Mouse (Mus musculus) stomach, embryonic 15.5 days (tissue): ENCODE results near the gene Bach2. TPM values are rescaled to one million over a fixed set of nuclear protein-coding genes. Genes with fewer than 3 reads are reported as not detected.

Experiments
- ATAC-seq: fragments of 200-750 bp; cut with Nextera tagmentation; 2 replicates; pipeline ENCODE4 v1.8.0; 2017; ENCODE audit warnings: low read depth, moderate number of reproducible peaks, moderate TSS enrichment; ENCODE audit not compliant: insufficient read depth, low FRiP score
- H3K27ac ChIP-seq: fragments of 300-500 bp; sonication (generic); 2 replicates; pipeline ENCODE4 v1.5.1; 2015; ENCODE audit warnings: mild to moderate bottlenecking, inconsistent platforms
- H3K27me3 ChIP-seq: fragments of 300-500 bp; sonication (generic); replicated peaks from 2 replicates; pipeline ENCODE4 v1.6.1; 2015; ENCODE audit warnings: inconsistent platforms
- H3K36me3 ChIP-seq: fragments of 300-500 bp; sonication (generic); 2 replicates; pipeline ENCODE4 v1.6.1; 2015; ENCODE audit warnings: inconsistent platforms
- H3K4me1 ChIP-seq: fragments of 300-500 bp; sonication (generic); 2 replicates; pipeline ENCODE4 v1.6.1; 2015; ENCODE audit warnings: inconsistent platforms
- H3K4me2 ChIP-seq: fragments of 300-500 bp; sonication (generic); 2 replicates; pipeline ENCODE4 v1.6.1; 2015; ENCODE audit warnings: mild to moderate bottlenecking, inconsistent platforms
- H3K4me3 ChIP-seq: fragments of 300-500 bp; sonication (generic); replicated peaks from 2 replicates; pipeline ENCODE4 v1.5.1; 2015; ENCODE audit warnings: inconsistent platforms
- H3K9ac ChIP-seq: fragments of 300-500 bp; sonication (generic); 2 replicates; pipeline ENCODE4 v1.6.1; 2015; ENCODE audit warnings: inconsistent platforms
- H3K9me3 ChIP-seq: fragments of 300-500 bp; sonication (generic); 2 replicates; pipeline ENCODE4 v1.6.1; 2016; ENCODE audit warnings: inconsistent platforms
- WGBS: fragments of 180-500 bp; shearing (Covaris S2); methylation state at CpG from one replicate; pipeline ENCODE4 v1.1.7; 2015; 5-methylcytosine and 5-hydroxymethylcytosine counted together
- polyA plus RNA-seq: library from polyadenylated mRNA; unstranded; fragments of >200 nt; fragmentation: Nextera tagmentation; extraction: Ambion mirVana; gene quantifications from 2 replicates; pipeline ENCODE4 v1.2.1, GENCODE M21; 2015

Bach2 gene
- polyA plus RNA-seq, 1 experiment from 2014 or later = 5.2 TPM

DNA sequence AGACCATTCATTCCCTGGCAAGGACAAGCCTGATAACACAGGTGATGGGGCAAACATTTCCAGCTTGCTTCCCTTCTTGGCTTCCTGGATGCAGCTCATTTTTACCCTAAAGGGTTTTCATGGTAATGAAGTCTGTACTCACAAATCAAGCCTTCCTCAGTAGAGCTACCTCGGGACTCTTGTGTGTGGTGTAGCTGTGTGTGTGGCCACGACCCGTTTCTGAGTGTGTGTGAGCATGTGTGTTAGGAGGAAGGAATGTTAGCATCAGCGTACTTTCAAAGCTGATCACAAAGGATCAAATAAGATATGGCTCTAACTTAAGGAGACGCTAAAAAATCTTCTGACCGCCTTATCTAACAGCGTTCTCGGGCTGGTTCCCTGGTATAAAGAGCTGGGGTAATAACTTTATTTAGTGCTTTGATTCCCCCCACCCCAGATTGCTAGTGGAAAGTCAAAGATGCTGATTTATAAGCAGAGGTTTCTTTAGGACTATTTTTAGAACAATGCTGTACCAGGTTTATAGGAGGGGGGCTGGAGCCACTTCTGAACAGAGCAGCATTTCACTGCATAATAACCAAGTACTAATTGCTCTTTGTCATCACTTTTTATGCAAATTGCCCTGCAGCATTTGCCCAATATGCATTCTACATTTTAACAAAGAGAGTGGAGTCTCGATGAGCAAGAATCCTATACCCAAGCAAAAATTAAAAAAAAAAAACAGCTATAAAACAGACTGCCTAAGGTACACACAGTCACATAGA is 28.0 kb upstream of the Bach2 start:
- H3K9ac ChIP-seq = no peak overlapping the region
- H3K36me3 ChIP-seq = no peaks in the 10 kb centered on the region
- 52% methylated on average over 9 of the region's 9 CpGs for WGBS
- no peak overlapping the region for H3K4me3 ChIP-seq
- H3K4me1 ChIP-seq = peaks cover 6% of the 10 kb centered on the region; the same call in 1 of the 2 replicates
- no peak overlapping the region for H3K4me2 ChIP-seq
- no peak for ATAC-seq
- H3K27ac ChIP-seq = no peak overlapping the region
- H3K27me3 ChIP-seq = no peaks in the 10 kb centered on the region
- H3K9me3 ChIP-seq = no peaks in the 10 kb centered on the region

DNA sequence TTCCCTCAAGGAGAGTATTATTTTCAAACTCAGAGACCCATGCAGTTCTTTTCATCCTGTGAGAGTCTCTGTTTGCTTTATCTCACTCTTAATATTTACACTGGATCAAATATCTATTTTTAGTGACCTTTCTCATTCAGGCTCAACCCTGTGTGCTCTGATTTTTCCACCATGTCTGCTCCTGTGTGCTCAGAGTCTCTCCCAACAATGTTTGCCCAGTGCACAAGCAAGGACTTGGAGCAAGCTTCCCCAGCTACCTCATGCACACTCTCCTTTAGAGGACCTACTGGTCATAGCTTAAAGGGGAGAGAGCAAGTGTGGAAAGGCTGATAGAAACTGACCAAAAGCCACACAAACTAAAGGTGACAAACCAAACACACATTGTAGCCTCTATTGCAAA is 26.0 kb upstream of the Bach2 start:
- Histone ChIP-seq H3K4me2 (no peak overlapping the region), H3K9me3 (no peaks in the 10 kb centered on the region), H3K27ac (no peak overlapping the region), H3K27me3 (no peaks in the 10 kb centered on the region), H3K4me1 (peaks cover 6% of the 10 kb centered on the region; the same call in 1 of the 2 replicates), H3K36me3 (no peaks in the 10 kb centered on the region), H3K9ac (no peak overlapping the region), H3K4me3 (no peak overlapping the region)
- ATAC-seq = peak; percentile 82

DNA sequence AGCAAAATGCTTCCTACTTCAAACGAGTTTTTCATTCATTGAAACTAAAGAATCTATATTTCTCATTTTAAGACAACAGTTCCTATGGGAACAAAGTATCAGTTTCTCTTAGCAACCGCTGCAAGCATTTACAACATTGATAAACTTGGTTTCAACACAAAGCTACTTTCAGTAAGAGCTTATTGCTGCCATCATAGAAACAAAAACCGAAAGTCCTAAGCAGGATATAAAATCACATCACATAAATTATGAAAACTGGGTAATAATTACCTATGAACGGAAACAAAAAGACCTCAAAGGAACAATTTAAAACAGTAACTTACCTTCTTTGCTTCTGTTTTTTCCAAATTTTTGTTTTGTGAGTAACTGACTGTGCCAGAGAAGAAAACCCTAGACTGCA is 22.1 kb upstream of the Bach2 start:
- no peak overlapping the region for H3K4me3 ChIP-seq
- peaks cover 6% of the 10 kb centered on the region; the same call in 1 of the 2 replicates for H3K4me1 ChIP-seq
- no peaks in the 10 kb centered on the region for H3K27me3 ChIP-seq
- no peak overlapping the region for H3K9ac ChIP-seq
- WGBS = 78% methylated on average over 4 of the region's 4 CpGs
- no peaks in the 10 kb centered on the region for H3K9me3 ChIP-seq
- ATAC-seq = no peak
- H3K36me3 ChIP-seq = no peaks in the 10 kb centered on the region
- no peak overlapping the region for H3K27ac ChIP-seq
- no peak overlapping the region for H3K4me2 ChIP-seq

DNA sequence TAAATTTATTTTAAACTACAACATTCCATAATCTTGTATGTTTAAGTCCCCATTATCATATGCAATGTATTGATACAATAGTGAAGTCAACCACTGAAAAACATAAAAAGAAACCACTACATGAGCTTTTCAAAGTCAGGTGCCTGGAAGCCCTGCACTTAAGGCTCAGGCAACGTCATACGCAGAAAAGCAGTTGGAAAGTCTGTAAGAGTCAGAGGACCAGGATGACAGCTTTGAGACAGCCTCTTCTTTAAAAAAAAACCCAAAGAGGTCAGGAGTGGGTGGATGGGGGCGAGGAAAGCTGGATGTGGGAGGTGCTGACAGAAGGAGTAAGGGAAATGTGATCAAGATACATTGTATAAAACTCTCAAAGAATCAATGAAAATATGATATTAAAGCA is 21.6 kb upstream of the Bach2 start:
- H3K27me3 ChIP-seq = no peaks in the 10 kb centered on the region
- ATAC-seq = no peak
- H3K9me3 ChIP-seq = no peaks in the 10 kb centered on the region
- H3K9ac ChIP-seq = no peak overlapping the region
- no peak overlapping the region for H3K27ac ChIP-seq
- no peak overlapping the region for H3K4me2 ChIP-seq
- H3K4me3 ChIP-seq = no peak overlapping the region
- no peaks in the 10 kb centered on the region for H3K36me3 ChIP-seq
- WGBS = 75% methylated on average over 3 of the region's 3 CpGs
- H3K4me1 ChIP-seq = peaks cover under 1% of the 10 kb centered on the region; the same call in 1 of the 2 replicates

DNA sequence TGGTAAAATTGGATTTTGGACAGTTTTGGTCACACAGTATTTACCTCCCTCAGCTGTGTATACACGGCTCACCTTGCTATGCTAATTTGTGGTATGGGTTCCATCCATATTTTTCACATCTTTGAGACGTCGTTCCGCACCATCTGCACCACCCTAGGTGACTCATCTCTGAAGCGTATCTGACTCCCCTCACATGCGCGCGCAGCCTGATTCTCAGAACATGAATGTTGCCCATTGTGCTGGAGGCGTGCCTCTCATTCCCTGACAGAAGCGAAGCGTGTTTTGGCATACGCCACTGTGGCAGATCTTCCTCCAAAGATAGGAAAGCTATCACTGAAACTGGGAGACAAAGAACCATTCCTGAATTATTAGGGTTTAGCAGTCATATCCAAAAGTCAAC is 21.0 kb upstream of the Bach2 start:
- 90% methylated on average over 12 of the region's 12 CpGs for WGBS
- no peaks in the 10 kb centered on the region for H3K27me3 ChIP-seq
- H3K9me3 ChIP-seq = no peaks in the 10 kb centered on the region
- no peak overlapping the region for H3K27ac ChIP-seq
- no peak for ATAC-seq
- no peak overlapping the region for H3K9ac ChIP-seq
- H3K36me3 ChIP-seq = no peaks in the 10 kb centered on the region
- no peak overlapping the region for H3K4me3 ChIP-seq
- H3K4me2 ChIP-seq = no peak overlapping the region
- no peaks in the 10 kb centered on the region for H3K4me1 ChIP-seq

DNA sequence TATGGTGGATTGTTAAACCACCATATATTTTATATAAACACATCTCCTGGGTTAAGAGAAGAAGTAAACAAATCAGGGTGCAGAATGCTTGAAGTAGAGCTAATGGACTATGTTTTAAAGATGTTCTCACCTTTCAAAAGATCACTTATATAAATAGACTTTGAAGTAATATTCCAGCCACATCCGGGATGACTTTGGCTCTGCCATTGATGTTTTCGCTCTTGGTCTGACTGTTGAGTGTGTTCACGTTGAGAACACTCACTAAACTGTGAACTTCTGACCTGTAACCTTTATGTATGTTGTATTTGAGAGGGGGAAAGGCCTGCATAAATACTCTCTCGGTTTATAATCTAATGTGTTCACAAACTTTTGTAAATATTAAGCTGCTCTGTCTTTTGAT is 20.2 kb upstream of the Bach2 start:
- 32% methylated on average over 4 of the region's 4 CpGs for WGBS
- H3K27ac ChIP-seq = no peak overlapping the region
- H3K4me3 ChIP-seq = no peak overlapping the region
- no peak for ATAC-seq
- H3K4me2 ChIP-seq = no peak overlapping the region
- H3K27me3 ChIP-seq = no peaks in the 10 kb centered on the region
- no peaks in the 10 kb centered on the region for H3K4me1 ChIP-seq
- H3K36me3 ChIP-seq = no peaks in the 10 kb centered on the region
- no peak overlapping the region for H3K9ac ChIP-seq
- no peaks in the 10 kb centered on the region for H3K9me3 ChIP-seq

DNA sequence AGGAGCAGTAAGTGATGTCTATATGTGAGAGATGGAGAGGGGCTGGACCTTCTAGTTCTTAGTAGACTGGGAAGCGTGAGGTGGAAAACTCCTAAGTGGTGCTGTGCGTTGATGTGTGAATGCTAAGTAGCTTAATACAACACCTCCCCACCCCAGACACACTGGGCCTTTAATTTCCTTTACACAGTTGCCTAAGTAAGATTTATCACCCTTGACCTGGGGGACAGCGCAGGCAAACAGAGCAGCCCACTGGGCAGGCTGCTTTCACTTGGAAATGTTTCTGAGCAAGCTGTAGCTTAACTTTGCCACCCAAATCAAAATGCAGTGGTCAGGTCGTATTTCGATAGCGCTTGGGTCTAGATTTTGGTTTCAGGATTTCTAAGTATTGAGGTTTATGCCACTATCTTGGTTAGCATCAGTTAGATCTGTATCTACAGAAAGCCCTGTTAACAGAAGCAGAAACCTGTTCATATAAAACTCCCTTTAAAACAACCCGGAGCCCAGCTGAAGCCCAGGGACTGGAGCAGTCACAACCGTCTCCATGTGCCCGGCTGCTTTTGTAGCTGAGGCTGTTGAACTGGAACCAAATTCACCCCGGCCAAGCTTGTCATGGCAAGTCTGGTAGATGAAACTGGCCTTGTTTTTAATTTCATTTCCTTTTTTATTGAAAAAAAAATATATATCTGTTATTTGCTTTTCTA is 19.0 kb upstream of the Bach2 start:
- no peaks in the 10 kb centered on the region for H3K27me3 ChIP-seq
- ATAC-seq = no peak
- H3K4me1 ChIP-seq = no peaks in the 10 kb centered on the region
- H3K4me3 ChIP-seq = no peak overlapping the region
- WGBS = 58% methylated on average over 10 of the region's 10 CpGs
- H3K27ac ChIP-seq = peak overlapping the region; percentile 11; the same call in 1 of the 2 replicates
- no peak overlapping the region for H3K9ac ChIP-seq
- H3K36me3 ChIP-seq = no peaks in the 10 kb centered on the region
- H3K4me2 ChIP-seq = no peak overlapping the region
- no peaks in the 10 kb centered on the region for H3K9me3 ChIP-seq

DNA sequence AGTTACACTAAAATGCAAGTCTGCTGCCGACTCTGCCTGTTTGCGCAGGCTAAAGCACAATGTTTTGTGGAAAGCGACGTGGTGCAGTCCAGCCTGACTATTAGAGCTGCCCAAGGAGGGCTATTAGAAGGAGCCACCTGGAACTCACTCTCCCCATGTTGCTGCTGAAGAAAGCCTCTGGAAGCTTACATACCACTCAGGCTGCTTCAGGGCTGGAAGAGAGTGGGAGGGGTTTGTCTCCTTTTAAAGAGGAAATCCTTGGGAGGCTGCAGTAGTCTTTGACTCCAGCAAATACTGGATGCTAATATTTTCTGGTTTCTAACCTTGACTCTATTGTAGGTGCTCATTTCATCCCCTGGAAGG is 18.5 kb upstream of the Bach2 start:
- peak overlapping the region; percentile 11; the same call in 1 of the 2 replicates for H3K27ac ChIP-seq

DNA sequence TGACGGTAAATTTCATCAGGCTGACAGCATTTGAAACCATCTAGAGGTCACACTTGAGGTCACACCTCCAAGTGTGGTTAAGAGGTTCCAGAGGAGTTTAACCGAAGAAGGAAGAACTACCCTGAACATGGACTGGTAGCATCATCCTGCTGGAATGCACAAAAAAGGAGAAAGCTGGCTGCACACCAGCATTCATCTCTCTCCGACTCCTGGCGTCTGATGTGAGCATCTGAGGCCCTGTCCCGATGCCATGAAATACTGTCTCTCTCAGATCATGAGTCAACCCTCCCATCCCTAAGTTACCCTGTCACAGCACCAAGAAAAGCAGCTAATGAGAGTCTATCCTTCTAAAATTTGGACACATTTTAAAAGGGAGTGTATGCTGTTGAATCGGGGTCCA is 17.6 kb upstream of the Bach2 start:
- Histone ChIP-seq H3K9ac (no peak overlapping the region), H3K4me3 (no peak overlapping the region), H3K9me3 (no peaks in the 10 kb centered on the region), H3K36me3 (no peaks in the 10 kb centered on the region), H3K27ac (no peak overlapping the region), H3K27me3 (no peaks in the 10 kb centered on the region), H3K4me1 (no peaks in the 10 kb centered on the region), H3K4me2 (no peak overlapping the region)
- no peak for ATAC-seq
- WGBS = 59% methylated on average over 6 of the region's 6 CpGs

More for the DNA sequence above, 18.5 kb upstream of the Bach2 start:
- no peak overlapping the region for H3K4me3 ChIP-seq
- no peak for ATAC-seq
- H3K4me1 ChIP-seq = no peaks in the 10 kb centered on the region
- H3K27me3 ChIP-seq = no peaks in the 10 kb centered on the region
- H3K36me3 ChIP-seq = no peaks in the 10 kb centered on the region
- H3K9ac ChIP-seq = no peak overlapping the region
- 44% methylated on average over 4 of the region's 4 CpGs for WGBS
- H3K9me3 ChIP-seq = no peaks in the 10 kb centered on the region
- no peak overlapping the region for H3K4me2 ChIP-seq

DNA sequence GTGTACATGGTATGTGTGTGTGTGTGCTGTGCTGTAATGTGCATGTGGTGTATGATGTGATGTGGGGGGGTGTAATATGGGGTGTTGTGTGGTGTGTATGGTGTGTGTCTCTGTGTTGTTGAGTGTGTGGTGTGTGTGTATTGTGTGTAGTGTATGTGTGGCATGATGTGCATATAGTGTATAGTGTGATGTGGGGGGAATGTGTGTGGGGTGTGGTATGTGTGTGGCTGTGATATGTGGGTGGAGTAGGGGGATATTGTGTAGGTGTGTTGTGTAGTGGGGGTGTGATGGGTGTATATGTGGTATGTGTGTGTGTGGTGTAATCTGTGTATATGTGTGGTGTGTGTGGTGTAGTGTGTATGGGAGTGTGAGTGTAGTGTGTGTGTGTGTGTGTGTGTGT is 15.0 kb upstream of the Bach2 start:
- Histone ChIP-seq H3K4me3 (no peak overlapping the region), H3K4me1 (no peaks in the 10 kb centered on the region), H3K9ac (no peak overlapping the region), H3K4me2 (no peak overlapping the region), H3K27ac (no peak overlapping the region), H3K27me3 (no peaks in the 10 kb centered on the region), H3K36me3 (no peaks in the 10 kb centered on the region), H3K9me3 (no peaks in the 10 kb centered on the region)
- ATAC-seq = no peak

DNA sequence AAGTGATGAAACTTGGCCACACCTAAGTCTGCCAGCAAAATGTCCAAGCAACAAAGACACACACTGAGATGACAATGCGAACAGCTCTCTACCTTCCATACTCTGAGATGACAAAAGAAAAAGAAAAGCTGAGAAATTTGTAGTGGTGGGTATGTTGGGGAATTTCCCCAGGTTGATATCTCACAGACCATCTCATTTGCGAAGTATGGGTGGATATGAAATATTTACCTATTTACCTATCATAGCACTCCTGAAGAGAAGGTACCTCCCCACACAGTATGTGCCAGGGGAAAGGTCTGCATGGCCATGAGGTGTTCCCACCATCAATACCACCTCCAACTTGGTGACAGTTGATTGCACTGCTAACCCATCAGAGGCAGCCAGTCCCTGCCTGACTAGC is 13.4 kb upstream of the Bach2 start:
- no peak overlapping the region for H3K9ac ChIP-seq
- H3K4me2 ChIP-seq = no peak overlapping the region
- ATAC-seq = no peak
- H3K9me3 ChIP-seq = no peaks in the 10 kb centered on the region
- H3K4me1 ChIP-seq = no peaks in the 10 kb centered on the region
- no peaks in the 10 kb centered on the region for H3K36me3 ChIP-seq
- H3K27me3 ChIP-seq = no peaks in the 10 kb centered on the region
- H3K27ac ChIP-seq = no peak overlapping the region
- 92% methylated on average over 2 of the region's 2 CpGs for WGBS
- no peak overlapping the region for H3K4me3 ChIP-seq

DNA sequence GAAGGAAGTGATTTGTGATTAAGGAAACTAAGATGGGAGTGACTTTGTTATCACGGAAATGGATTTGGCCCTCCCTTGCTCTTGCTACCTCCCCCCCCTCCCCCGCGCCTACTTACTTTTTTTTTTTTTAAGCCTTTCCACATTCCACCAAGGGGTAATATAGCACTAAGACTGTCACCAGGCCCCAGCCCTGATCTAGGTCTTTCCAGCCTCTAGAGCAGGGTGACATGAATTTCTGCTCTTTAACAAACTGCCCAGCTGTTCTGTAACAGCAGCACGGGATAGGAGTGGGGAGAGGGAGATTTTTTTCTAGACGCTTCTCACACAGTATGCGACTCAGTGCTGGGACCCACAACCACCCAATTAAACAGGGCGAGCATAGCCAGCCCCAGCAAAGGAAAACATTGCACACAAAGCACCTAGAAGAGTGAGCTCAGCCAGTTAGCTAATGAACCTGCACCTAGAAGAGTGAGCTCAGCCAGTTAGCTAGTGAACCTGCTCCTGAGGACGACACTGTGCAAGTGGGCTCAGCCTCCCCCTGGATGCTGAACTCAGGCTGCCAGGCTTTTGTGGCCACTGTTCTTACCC is 10.5 kb upstream of the Bach2 start:
- Histone ChIP-seq H3K4me3 (no peak overlapping the region), H3K4me2 (no peak overlapping the region), H3K36me3 (no peaks in the 10 kb centered on the region), H3K27me3 (no peaks in the 10 kb centered on the region), H3K9ac (no peak overlapping the region), H3K4me1 (no peaks in the 10 kb centered on the region), H3K27ac (no peak overlapping the region), H3K9me3 (no peaks in the 10 kb centered on the region)
- ATAC-seq = peak; percentile 4; the same call in 1 of the 2 replicates
- WGBS = 56% methylated on average over 8 of the region's 8 CpGs
